Mouse (Mus musculus) fibroblast of lung, adult 2 months (primary cell): ENCODE measurements at regions not wholly inside any gene's neighbourhood (a gene's known extent, or its start where the extent isn't known, plus 50 kb on each side); places are given as distances from the start of the nearest gene placed in this dataset.

Experiments used
- DNase-seq: peaks from one replicate; pipeline ENCODE4 v3.0.0-alpha.2; 2011; ENCODE audit warnings: low read depth

DNA sequence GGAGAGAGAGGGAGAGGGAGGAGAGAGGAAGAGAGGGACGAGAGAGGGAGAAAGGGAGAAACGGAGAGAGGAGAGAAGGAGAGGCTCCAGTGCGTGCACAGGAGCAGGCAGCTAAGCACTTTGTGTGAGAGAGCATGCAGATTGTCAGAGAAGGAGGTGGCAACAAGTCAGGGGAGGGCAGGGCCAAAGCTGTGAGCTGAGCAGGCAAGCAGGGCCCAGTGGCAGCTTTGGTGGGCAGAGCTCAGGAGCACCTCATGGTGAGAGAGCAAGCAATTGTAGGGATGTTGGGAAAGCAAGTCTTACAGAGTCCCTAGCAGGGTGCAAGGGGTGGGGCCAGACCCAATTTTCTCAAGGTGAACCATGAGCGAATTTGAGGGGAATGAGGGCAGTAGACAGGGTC lies 234.3 kb upstream of the Hey2 start:
- no peak for DNase-seq

- no peak for DNase-seq
Observed at GRCm38 (mm10) chr10:31076415-31076814, 233.8 kb upstream of the Hey2 start.

- no peak for DNase-seq
Observed at GRCm38 (mm10) chr10:31074004-31074645, 231.5 kb upstream of the Hey2 start.

GRCm38 (mm10) chr10:31068668-31069223 lies 226.1 kb upstream of the Hey2 start:
- no peak for DNase-seq

DNA sequence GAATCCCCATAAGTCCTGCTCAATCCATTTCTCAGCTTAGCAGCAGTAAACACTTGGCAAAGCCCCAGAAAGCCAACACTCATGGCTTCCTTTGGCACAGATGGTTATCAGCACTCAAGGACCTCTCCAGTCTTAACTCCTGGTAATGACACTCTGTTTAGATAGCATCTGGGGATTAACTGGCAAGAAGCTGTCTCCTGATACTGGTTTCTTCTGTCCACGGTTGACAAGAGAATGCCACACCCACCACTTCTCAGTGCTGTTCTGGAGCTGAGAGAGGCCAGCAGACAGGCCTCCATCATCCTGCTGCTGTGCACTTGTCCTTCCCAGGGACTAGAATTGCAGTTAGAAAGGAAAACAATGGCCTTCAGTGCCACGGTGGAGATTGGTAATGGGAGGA lies 220.1 kb upstream of the Hey2 start:
- DNase-seq = no peak

DNA sequence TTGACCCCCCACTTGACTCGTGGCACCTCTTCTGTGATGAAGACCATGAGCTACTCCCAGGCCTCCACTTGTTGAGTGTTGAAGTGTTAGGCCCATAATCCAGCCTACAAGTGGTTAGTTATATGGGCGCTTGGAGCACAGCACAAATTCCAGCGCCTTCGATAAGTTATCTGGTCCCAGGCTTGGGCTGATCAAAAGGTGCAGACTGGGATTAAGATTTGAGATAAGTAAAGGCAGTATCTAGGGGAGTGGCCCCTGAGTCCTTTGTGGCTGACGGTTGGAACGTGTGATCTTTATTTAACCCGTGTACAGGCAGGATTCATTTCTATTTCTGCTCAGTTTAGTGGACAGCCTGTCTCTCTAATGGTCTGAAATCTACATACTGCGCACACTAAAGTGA lies 210.7 kb upstream of the Hey2 start:
- no peak for DNase-seq

- DNase-seq = no peak
Observed at GRCm38 (mm10) chr10:31051222-31051621, 208.6 kb upstream of the Hey2 start.

GRCm38 (mm10) chr10:31049352-31049751 lies 206.8 kb upstream of the Hey2 start:
- no peak for DNase-seq

GRCm38 (mm10) chr10:31035611-31036010 lies 193.0 kb upstream of the Hey2 start:
- DNase-seq = no peak

- DNase-seq = no peak
Observed at GRCm38 (mm10) chr10:31034782-31035181, 192.2 kb upstream of the Hey2 start.

DNA sequence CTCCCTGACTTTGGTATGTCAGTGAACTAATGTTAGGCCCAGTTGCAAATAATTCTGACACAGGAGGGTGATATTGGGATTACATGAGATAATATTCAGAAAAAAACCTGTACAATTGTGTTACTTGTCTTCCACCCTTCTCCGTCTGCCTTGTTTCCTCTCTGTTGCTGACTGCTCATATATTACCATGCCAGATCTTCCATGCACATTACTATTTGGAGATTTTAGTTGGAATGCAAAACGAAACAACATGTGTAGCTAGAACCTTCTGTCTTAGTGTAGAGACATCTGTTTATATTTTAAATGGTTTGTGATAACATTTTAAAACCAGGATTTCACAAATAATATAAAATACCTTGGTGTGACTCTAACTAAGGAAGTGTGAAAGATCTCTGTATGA lies 188.1 kb upstream of the Hey2 start:
- DNase-seq = no peak

GRCm38 (mm10) chr10:31026440-31026839 lies 183.8 kb upstream of the Hey2 start:
- no peak for DNase-seq

DNA sequence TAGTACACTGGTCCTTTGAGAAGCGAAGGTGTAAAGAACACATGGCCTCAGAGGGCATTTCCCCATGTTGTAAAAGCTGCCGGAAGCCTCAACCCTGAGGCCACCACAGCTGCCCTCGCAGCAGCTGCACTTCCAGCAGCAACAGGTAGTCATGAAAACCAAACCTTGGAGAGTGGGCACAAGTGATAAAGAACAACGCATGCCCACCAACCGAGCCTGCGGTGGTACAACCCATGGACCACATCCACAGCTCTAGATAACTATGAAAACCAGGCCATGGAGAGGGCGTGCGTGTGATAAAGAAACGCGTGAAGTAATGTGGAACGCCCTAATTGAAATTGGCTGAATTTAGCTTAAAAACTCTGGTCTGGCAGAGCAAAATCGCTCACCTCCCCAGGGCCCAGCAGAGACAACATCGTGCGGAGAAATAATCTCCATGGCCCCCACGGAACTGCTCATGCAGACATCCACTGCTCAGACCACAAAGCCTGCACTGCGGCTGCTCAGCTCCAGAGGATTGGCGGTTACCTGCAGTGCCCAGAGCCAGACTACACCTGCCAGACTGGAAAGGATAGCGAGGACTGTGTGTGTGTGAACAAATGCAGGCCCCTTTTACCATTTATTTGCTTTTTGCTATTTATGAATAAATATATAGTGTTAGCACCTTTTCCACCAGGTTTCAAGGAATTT lies 170.2 kb upstream of the Hey2 start:
- DNase-seq = no peak

- DNase-seq = no peak
Observed at GRCm38 (mm10) chr10:31009955-31010254, 167.3 kb upstream of the Hey2 start.

- no peak for DNase-seq
Observed at GRCm38 (mm10) chr10:31009128-31009954, 166.7 kb upstream of the Hey2 start.

GRCm38 (mm10) chr10:30998163-30998944 lies 155.8 kb upstream of the Hey2 start:
- DNase-seq = no peak

- no peak for DNase-seq
Observed at GRCm38 (mm10) chr10:30992167-30992566, 149.6 kb upstream of the Hey2 start.

DNA sequence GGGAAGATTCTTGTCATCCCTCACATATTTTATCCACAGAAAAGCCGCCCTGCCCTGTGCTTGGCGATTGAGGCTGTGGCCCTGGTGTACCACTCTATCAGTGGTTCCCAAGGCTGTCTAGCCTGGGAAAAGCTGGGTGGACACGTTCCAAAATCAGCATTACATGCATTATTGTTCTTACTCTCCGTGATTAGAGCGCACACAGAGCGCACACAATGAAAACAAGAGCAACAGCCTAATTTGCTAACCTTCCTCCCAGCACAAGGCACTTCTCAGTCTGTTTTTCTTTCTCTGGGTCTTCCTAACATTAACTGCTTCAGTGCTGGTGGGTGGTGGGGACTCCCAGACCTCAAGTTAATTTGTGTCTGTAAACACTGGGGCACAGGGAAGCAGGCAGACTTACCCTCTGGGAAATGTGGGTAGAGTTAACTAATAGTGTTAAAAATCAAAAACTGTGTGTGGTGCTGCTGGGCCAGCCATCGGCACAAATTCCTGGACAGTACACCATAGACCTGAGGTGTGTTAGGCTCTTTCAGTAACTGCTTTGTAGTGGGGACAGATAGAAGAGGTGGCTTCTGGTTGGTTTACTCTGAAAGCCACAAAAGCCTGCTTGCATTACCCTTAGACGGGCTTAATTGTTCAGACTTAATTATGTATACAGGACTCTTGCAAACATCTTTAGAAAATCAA lies 137.8 kb upstream of the Hey2 start:
- DNase-seq = peak; percentile 74

GRCm38 (mm10) chr10:30979766-30980165 lies 137.2 kb upstream of the Hey2 start:
- DNase-seq = peak; percentile 18

GRCm38 (mm10) chr10:30966176-30966575 lies 123.6 kb upstream of the Hey2 start:
- DNase-seq = no peak

DNA sequence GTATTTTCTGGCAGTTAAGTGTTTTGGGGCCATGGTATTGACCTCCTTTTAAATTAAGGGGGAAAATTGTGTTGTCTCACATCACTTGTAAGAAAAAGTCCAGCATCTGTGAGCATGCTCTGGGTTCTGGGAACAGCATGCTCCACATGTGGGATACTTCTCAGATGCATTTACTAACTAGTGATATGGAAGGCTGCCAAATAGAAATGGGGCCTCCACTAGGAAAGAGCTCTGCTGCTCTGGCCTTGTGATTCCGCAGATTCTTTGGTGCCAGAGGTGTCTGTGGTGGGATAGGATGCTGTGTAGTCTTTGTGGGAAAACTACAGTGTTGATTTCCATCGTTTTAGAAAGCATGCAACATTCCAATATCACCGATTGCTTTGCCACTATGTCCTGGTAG lies 111.2 kb upstream of the Hey2 start:
- DNase-seq = no peak

- no peak for DNase-seq
Observed at GRCm38 (mm10) chr10:30952410-30952809, 109.8 kb upstream of the Hey2 start.
